Mouse (Mus musculus): Measurements from ENCODE around the gene Cep57l1. TPM values are rescaled to one million over a fixed set of nuclear protein-coding genes. Genes with fewer than 3 reads are reported as not detected.
A peak's percentile ranks its signal among the peaks of the same experiment; 100 is the strongest.

The Cep57l1 gene
- polyA plus RNA-seq, 1 experiment from 2014 or later: 18.1 TPM

- ATAC-seq (ENCODE audit: low read depth): no peak
- WGBS: 51% methylated on average over 4 of the region's 4 CpGs
- no peak overlapping the region for H3K4me2 ChIP-seq (ENCODE audit: low read depth, low read length)
Observed at GRCm38 (mm10) chr10:41766280-41766679, 43.4 kb downstream of the Cep57l1 start.

GRCm38 (mm10) chr10:41765586-41765985 lies 44.1 kb downstream of the Cep57l1 start:
- 95% methylated on average over 4 of the region's 4 CpGs for WGBS

More at GRCm38 (mm10) chr10:41766280-41766679, 43.4 kb downstream of the Cep57l1 start:
- H3K36me3 ChIP-seq (ENCODE audit: control insufficient read depth, insufficient read depth, low read length): no peaks in the 10 kb centered on the region
- no peak overlapping the region for H3K9ac ChIP-seq (ENCODE audit: low read depth, low read length)
- H3K27me3 ChIP-seq (replicated peaks; ENCODE audit: control insufficient read depth, insufficient read depth, low read length): no peaks in the 10 kb centered on the region
- no peak overlapping the region for H3K4me3 ChIP-seq (ENCODE audit: low read depth, low read length)
- peak; percentile 68 for DNase-seq (ENCODE audit: low spot score)
- H3K9me3 ChIP-seq (ENCODE audit: control insufficient read depth, low read length): no peaks in the 10 kb centered on the region
- H3K27ac ChIP-seq (replicated peaks; ENCODE audit: low read depth, low read length): no peak overlapping the region
- no peaks in the 10 kb centered on the region for H3K4me1 ChIP-seq (ENCODE audit: control insufficient read depth, insufficient read depth, low read length)

GRCm38 (mm10) chr10:41763741-41764385 lies 45.8 kb downstream of the Cep57l1 start:
- H3K4me3 ChIP-seq (ENCODE audit: low read depth, low read length): no peak overlapping the region
- no peak overlapping the region for H3K27ac ChIP-seq (replicated peaks; ENCODE audit: low read depth, low read length)
- H3K9ac ChIP-seq (ENCODE audit: low read depth, low read length): no peak overlapping the region
- ATAC-seq (ENCODE audit: low read depth) (no peak), DNase-seq (ENCODE audit: low spot score) (no peak)
- H3K4me1 ChIP-seq (ENCODE audit: control insufficient read depth, insufficient read depth, low read length): peaks cover 4% of the 10 kb centered on the region; the same call in 1 of the 2 replicates
- no peaks in the 10 kb centered on the region for H3K9me3 ChIP-seq (ENCODE audit: control insufficient read depth, low read length)
- 60% methylated on average over 3 of the region's 3 CpGs for WGBS
- H3K4me2 ChIP-seq (ENCODE audit: low read depth, low read length): no peak overlapping the region
- no peaks in the 10 kb centered on the region for H3K27me3 ChIP-seq (replicated peaks; ENCODE audit: control insufficient read depth, insufficient read depth, low read length)
- no peaks in the 10 kb centered on the region for H3K36me3 ChIP-seq (ENCODE audit: control insufficient read depth, insufficient read depth, low read length)

More at GRCm38 (mm10) chr10:41765586-41765985, 44.1 kb downstream of the Cep57l1 start:
- H3K27ac ChIP-seq (replicated peaks; ENCODE audit: low read depth, low read length): no peak overlapping the region
- H3K27me3 ChIP-seq (replicated peaks; ENCODE audit: control insufficient read depth, insufficient read depth, low read length): no peaks in the 10 kb centered on the region
- H3K9me3 ChIP-seq (ENCODE audit: control insufficient read depth, low read length): no peaks in the 10 kb centered on the region
- no peaks in the 10 kb centered on the region for H3K36me3 ChIP-seq (ENCODE audit: control insufficient read depth, insufficient read depth, low read length)
- H3K4me1 ChIP-seq (ENCODE audit: control insufficient read depth, insufficient read depth, low read length): no peaks in the 10 kb centered on the region
- H3K9ac ChIP-seq (ENCODE audit: low read depth, low read length): no peak overlapping the region
- H3K4me2 ChIP-seq (ENCODE audit: low read depth, low read length): no peak overlapping the region
- no peak for DNase-seq (ENCODE audit: low spot score)
- H3K4me3 ChIP-seq (ENCODE audit: low read depth, low read length): no peak overlapping the region
- ATAC-seq (ENCODE audit: low read depth): no peak

- ATAC-seq (ENCODE audit: low read depth): no peak
- DNase-seq (ENCODE audit: low spot score): peak; percentile 12
- no peak overlapping the region for H3K9ac ChIP-seq (ENCODE audit: low read depth, low read length)
- H3K9me3 ChIP-seq (ENCODE audit: control insufficient read depth, low read length): no peaks in the 10 kb centered on the region
- 47% methylated on average over 3 of the region's 3 CpGs for WGBS
- H3K36me3 ChIP-seq (ENCODE audit: control insufficient read depth, insufficient read depth, low read length): no peaks in the 10 kb centered on the region
- no peak overlapping the region for H3K4me2 ChIP-seq (ENCODE audit: low read depth, low read length)
- H3K27ac ChIP-seq (replicated peaks; ENCODE audit: low read depth, low read length): no peak overlapping the region
- H3K27me3 ChIP-seq (replicated peaks; ENCODE audit: control insufficient read depth, insufficient read depth, low read length): no peaks in the 10 kb centered on the region
- no peak overlapping the region for H3K4me3 ChIP-seq (ENCODE audit: low read depth, low read length)
- H3K4me1 ChIP-seq (ENCODE audit: control insufficient read depth, insufficient read depth, low read length): peaks cover 11% of the 10 kb centered on the region; the same call in 1 of the 2 replicates
Observed at GRCm38 (mm10) chr10:41760866-41761265, 48.8 kb downstream of the Cep57l1 start.

- Histone ChIP-seq H3K9ac (ENCODE audit: low read depth, low read length) (no peak overlapping the region), H3K4me2 (ENCODE audit: low read depth, low read length) (no peak overlapping the region), H3K4me3 (ENCODE audit: low read depth, low read length) (no peak overlapping the region), H3K9me3 (ENCODE audit: control insufficient read depth, low read length) (no peaks in the 10 kb centered on the region), H3K27me3 (replicated peaks; ENCODE audit: control insufficient read depth, insufficient read depth, low read length) (no peaks in the 10 kb centered on the region), H3K4me1 (ENCODE audit: control insufficient read depth, insufficient read depth, low read length) (peaks cover 11% of the 10 kb centered on the region; the same call in 1 of the 2 replicates), H3K27ac (replicated peaks; ENCODE audit: low read depth, low read length) (no peak overlapping the region), H3K36me3 (ENCODE audit: control insufficient read depth, insufficient read depth, low read length) (no peaks in the 10 kb centered on the region)
- DNase-seq (ENCODE audit: low spot score) (no peak), ATAC-seq (ENCODE audit: low read depth) (no peak)
Observed at GRCm38 (mm10) chr10:41758041-41758440, 51.6 kb downstream of the Cep57l1 start.

GRCm38 (mm10) chr10:41757226-41757625 lies 52.4 kb downstream of the Cep57l1 start:
- Histone ChIP-seq H3K36me3 (ENCODE audit: control insufficient read depth, insufficient read depth, low read length) (no peaks in the 10 kb centered on the region), H3K9me3 (ENCODE audit: control insufficient read depth, low read length) (no peaks in the 10 kb centered on the region), H3K4me3 (ENCODE audit: low read depth, low read length) (no peak overlapping the region), H3K9ac (ENCODE audit: low read depth, low read length) (no peak overlapping the region), H3K4me1 (ENCODE audit: control insufficient read depth, insufficient read depth, low read length) (peaks cover 11% of the 10 kb centered on the region; the same call in 1 of the 2 replicates), H3K4me2 (ENCODE audit: low read depth, low read length) (no peak overlapping the region), H3K27me3 (replicated peaks; ENCODE audit: control insufficient read depth, insufficient read depth, low read length) (no peaks in the 10 kb centered on the region), H3K27ac (replicated peaks; ENCODE audit: low read depth, low read length) (no peak overlapping the region)
- ATAC-seq (ENCODE audit: low read depth) (no peak), DNase-seq (ENCODE audit: low spot score) (no peak)
- 91% methylated on average over 5 of the region's 5 CpGs for WGBS

GRCm38 (mm10) chr10:41751867-41752480 lies 57.7 kb downstream of the Cep57l1 start:
- Histone ChIP-seq H3K9me3 (ENCODE audit: control insufficient read depth, low read length) (no peaks in the 10 kb centered on the region), H3K27me3 (replicated peaks; ENCODE audit: control insufficient read depth, insufficient read depth, low read length) (no peaks in the 10 kb centered on the region), H3K27ac (replicated peaks; ENCODE audit: low read depth, low read length) (no peak overlapping the region), H3K4me2 (ENCODE audit: low read depth, low read length) (no peak overlapping the region), H3K4me3 (ENCODE audit: low read depth, low read length) (no peak overlapping the region), H3K4me1 (ENCODE audit: control insufficient read depth, insufficient read depth, low read length) (no peaks in the 10 kb centered on the region), H3K9ac (ENCODE audit: low read depth, low read length) (no peak overlapping the region), H3K36me3 (ENCODE audit: control insufficient read depth, insufficient read depth, low read length) (no peaks in the 10 kb centered on the region)
- WGBS: 84% methylated on average over 14 of the region's 14 CpGs
- ATAC-seq (ENCODE audit: low read depth) (no peak), DNase-seq (ENCODE audit: low spot score) (no peak)

GRCm38 (mm10) chr10:41749306-41749705 lies 60.4 kb downstream of the Cep57l1 start:
- H3K27me3 ChIP-seq (replicated peaks; ENCODE audit: control insufficient read depth, insufficient read depth, low read length): no peaks in the 10 kb centered on the region
- no peak overlapping the region for H3K9ac ChIP-seq (ENCODE audit: low read depth, low read length)
- WGBS: 80% methylated on average over 3 of the region's 3 CpGs
- H3K36me3 ChIP-seq (ENCODE audit: control insufficient read depth, insufficient read depth, low read length): no peaks in the 10 kb centered on the region
- H3K27ac ChIP-seq (replicated peaks; ENCODE audit: low read depth, low read length): no peak overlapping the region
- H3K4me3 ChIP-seq (ENCODE audit: low read depth, low read length): no peak overlapping the region
- H3K9me3 ChIP-seq (ENCODE audit: control insufficient read depth, low read length): no peaks in the 10 kb centered on the region
- no peak overlapping the region for H3K4me2 ChIP-seq (ENCODE audit: low read depth, low read length)
- DNase-seq (ENCODE audit: low spot score) (no peak), ATAC-seq (ENCODE audit: low read depth) (no peak)
- H3K4me1 ChIP-seq (ENCODE audit: control insufficient read depth, insufficient read depth, low read length): 0 out of 2 replicates have a peak, but pooled peaks cover 3% of the 10 kb centered on the region

GRCm38 (mm10) chr10:41746554-41746953 lies 63.1 kb downstream of the Cep57l1 start:
- H3K4me3 ChIP-seq (ENCODE audit: low read depth, low read length): no peak overlapping the region
- no peak overlapping the region for H3K9ac ChIP-seq (ENCODE audit: low read depth, low read length)
- H3K9me3 ChIP-seq (ENCODE audit: control insufficient read depth, low read length): no peaks in the 10 kb centered on the region
- no peaks in the 10 kb centered on the region for H3K36me3 ChIP-seq (ENCODE audit: control insufficient read depth, insufficient read depth, low read length)
- no peaks in the 10 kb centered on the region for H3K27me3 ChIP-seq (replicated peaks; ENCODE audit: control insufficient read depth, insufficient read depth, low read length)
- 0 out of 2 replicates have a peak, but pooled peaks cover 3% of the 10 kb centered on the region for H3K4me1 ChIP-seq (ENCODE audit: control insufficient read depth, insufficient read depth, low read length)
- H3K27ac ChIP-seq (replicated peaks; ENCODE audit: low read depth, low read length): no peak overlapping the region
- 86% methylated on average over 5 of the region's 5 CpGs for WGBS
- H3K4me2 ChIP-seq (ENCODE audit: low read depth, low read length): no peak overlapping the region
- ATAC-seq (ENCODE audit: low read depth) (no peak), DNase-seq (ENCODE audit: low spot score) (peak; percentile 27)

Measured in embryonic facial prominence, embryonic 14.5 days (tissue).